Mouse (Mus musculus): ENCODE data around the gene Myo1e. TPM values are rescaled to one million over a fixed set of nuclear protein-coding genes. Genes with fewer than 3 reads are reported as not detected.

Myo1e gene
- polyA plus RNA-seq, 2 experiments, result 1.1 to 1.8 TPM

- no peaks in the 10 kb centered on the region for H3K9me3 ChIP-seq (ENCODE audit: control insufficient read depth, low read length)
- H3K9ac ChIP-seq (replicated peaks), result no peak overlapping the region
- no peak for ATAC-seq (ENCODE audit: insufficient read depth)
- no peak overlapping the region for H3K4me3 ChIP-seq (ENCODE audit: insufficient read depth in 1 of 2, low read depth in 2 of 2, low read length in 2 of 2)
- no peak overlapping the region for H3K27ac ChIP-seq
- WGBS (ENCODE audit: insufficient replicate concordance), result 79% methylated on average over 3 of the region's 3 CpGs
- H3K36me3 ChIP-seq (replicated peaks; ENCODE audit: control insufficient read depth, insufficient read depth, low read depth), result peaks cover 49% of the 10 kb centered on the region
- H3K4me2 ChIP-seq (ENCODE audit: low read depth), result no peak overlapping the region
- H3K27me3 ChIP-seq (ENCODE audit: control insufficient read depth, insufficient read depth, low read length), result no peaks in the 10 kb centered on the region
- DNase-seq (ENCODE audit: low read depth in 3 of 3, low spot score in 3 of 3), result no peak
- TF ChIP-seq CTCF (IDR thresholded peaks at IDR 0.05; ENCODE audit: low read depth), result no peak
- no peak for TF ChIP-seq EP300 (IDR thresholded peaks at IDR 0.05; ENCODE audit: low read depth)
- H3K4me1 ChIP-seq (replicated peaks; ENCODE audit: control insufficient read depth in 2 of 2, insufficient read depth in 2 of 2, low read length in 1 of 2), result no peaks in the 10 kb centered on the region
These were observed 199.4 kb downstream of the Myo1e start for GRCm38 (mm10) chr9:70406596-70406995.

GRCm38 (mm10) chr9:70408791-70409190 lies 201.6 kb downstream of the Myo1e start:
- Histone ChIP-seq H3K4me1 (replicated peaks; ENCODE audit: control insufficient read depth in 2 of 2, insufficient read depth in 2 of 2, low read length in 1 of 2) (no peaks in the 10 kb centered on the region), H3K4me3 (ENCODE audit: insufficient read depth in 1 of 2, low read depth in 2 of 2, low read length in 2 of 2) (no peak overlapping the region), H3K4me2 (ENCODE audit: low read depth) (no peak overlapping the region), H3K36me3 (replicated peaks; ENCODE audit: control insufficient read depth, insufficient read depth, low read depth) (peaks cover 71% of the 10 kb centered on the region), H3K27ac (no peak overlapping the region), H3K27me3 (ENCODE audit: control insufficient read depth, insufficient read depth, low read length) (no peaks in the 10 kb centered on the region), H3K9ac (replicated peaks) (no peak overlapping the region), H3K9me3 (ENCODE audit: control insufficient read depth, low read length) (no peaks in the 10 kb centered on the region)
- TF ChIP-seq CTCF (IDR thresholded peaks at IDR 0.05; ENCODE audit: low read depth) (peak; percentile 61), EP300 (IDR thresholded peaks at IDR 0.05; ENCODE audit: low read depth) (no peak)
- DNase-seq (ENCODE audit: low read depth in 3 of 3, low spot score in 3 of 3) (no peak), ATAC-seq (ENCODE audit: insufficient read depth) (no peak)
- 93% methylated on average over 3 of the region's 3 CpGs for WGBS (ENCODE audit: insufficient replicate concordance)

- ATAC-seq (ENCODE audit: insufficient read depth) (no peak), DNase-seq (ENCODE audit: low read depth in 3 of 3, low spot score in 3 of 3) (no peak)
- no peak overlapping the region for H3K4me2 ChIP-seq (ENCODE audit: low read depth)
- no peaks in the 10 kb centered on the region for H3K9me3 ChIP-seq (ENCODE audit: control insufficient read depth, low read length)
- no peak overlapping the region for H3K4me3 ChIP-seq (ENCODE audit: insufficient read depth in 1 of 2, low read depth in 2 of 2, low read length in 2 of 2)
- no peak overlapping the region for H3K27ac ChIP-seq
- H3K9ac ChIP-seq (replicated peaks), result no peak overlapping the region
- no peaks in the 10 kb centered on the region for H3K4me1 ChIP-seq (replicated peaks; ENCODE audit: control insufficient read depth in 2 of 2, insufficient read depth in 2 of 2, low read length in 1 of 2)
- H3K36me3 ChIP-seq (replicated peaks; ENCODE audit: control insufficient read depth, insufficient read depth, low read depth), result peaks cover 79% of the 10 kb centered on the region
- TF ChIP-seq EP300 (IDR thresholded peaks at IDR 0.05; ENCODE audit: low read depth), result no peak
- TF ChIP-seq CTCF (IDR thresholded peaks at IDR 0.05; ENCODE audit: low read depth), result no peak
- 88% methylated on average over 8 of the region's 8 CpGs for WGBS (ENCODE audit: insufficient replicate concordance)
- no peaks in the 10 kb centered on the region for H3K27me3 ChIP-seq (ENCODE audit: control insufficient read depth, insufficient read depth, low read length)
These were observed 202.6 kb downstream of the Myo1e start for GRCm38 (mm10) chr9:70409743-70410142.

- no peak for DNase-seq (ENCODE audit: low read depth in 3 of 3, low spot score in 3 of 3)
- 90% methylated on average over 11 of the region's 11 CpGs for WGBS (ENCODE audit: insufficient replicate concordance)
These were observed 203.5 kb downstream of the Myo1e start for GRCm38 (mm10) chr9:70410668-70411067.

GRCm38 (mm10) chr9:70413038-70413437 lies 205.9 kb downstream of the Myo1e start:
- no peaks in the 10 kb centered on the region for H3K27me3 ChIP-seq (ENCODE audit: control insufficient read depth, insufficient read depth, low read length)
- TF ChIP-seq CTCF (IDR thresholded peaks at IDR 0.05; ENCODE audit: low read depth) (no peak), EP300 (IDR thresholded peaks at IDR 0.05; ENCODE audit: low read depth) (no peak)
- no peak overlapping the region for H3K4me2 ChIP-seq (ENCODE audit: low read depth)
- no peak overlapping the region for H3K9ac ChIP-seq (replicated peaks)
- H3K27ac ChIP-seq, result no peak overlapping the region
- H3K9me3 ChIP-seq (ENCODE audit: control insufficient read depth, low read length), result no peaks in the 10 kb centered on the region
- no peak for DNase-seq (ENCODE audit: low read depth in 3 of 3, low spot score in 3 of 3)
- 85% methylated on average over 7 of the region's 7 CpGs for WGBS (ENCODE audit: insufficient replicate concordance)
- H3K4me3 ChIP-seq (ENCODE audit: insufficient read depth in 1 of 2, low read depth in 2 of 2, low read length in 2 of 2), result no peak overlapping the region
- no peak for ATAC-seq (ENCODE audit: insufficient read depth)
- H3K4me1 ChIP-seq (replicated peaks; ENCODE audit: control insufficient read depth in 2 of 2, insufficient read depth in 2 of 2, low read length in 1 of 2), result no peaks in the 10 kb centered on the region
- peaks cover 95% of the 10 kb centered on the region for H3K36me3 ChIP-seq (replicated peaks; ENCODE audit: control insufficient read depth, insufficient read depth, low read depth)

More at GRCm38 (mm10) chr9:70410668-70411067, 203.5 kb downstream of the Myo1e start:
- H3K4me1 ChIP-seq (replicated peaks; ENCODE audit: control insufficient read depth in 2 of 2, insufficient read depth in 2 of 2, low read length in 1 of 2), result no peaks in the 10 kb centered on the region
- no peak overlapping the region for H3K27ac ChIP-seq
- no peaks in the 10 kb centered on the region for H3K27me3 ChIP-seq (ENCODE audit: control insufficient read depth, insufficient read depth, low read length)
- ATAC-seq (ENCODE audit: insufficient read depth), result no peak
- H3K9me3 ChIP-seq (ENCODE audit: control insufficient read depth, low read length), result no peaks in the 10 kb centered on the region
- H3K4me2 ChIP-seq (ENCODE audit: low read depth), result no peak overlapping the region
- no peak for TF ChIP-seq CTCF (IDR thresholded peaks at IDR 0.05; ENCODE audit: low read depth)
- no peak overlapping the region for H3K4me3 ChIP-seq (ENCODE audit: insufficient read depth in 1 of 2, low read depth in 2 of 2, low read length in 2 of 2)
- no peak overlapping the region for H3K9ac ChIP-seq (replicated peaks)
- peaks cover 88% of the 10 kb centered on the region for H3K36me3 ChIP-seq (replicated peaks; ENCODE audit: control insufficient read depth, insufficient read depth, low read depth)
